Mouse (Mus musculus): ENCODE data around the gene Bcr. TPM values are rescaled to one million over a fixed set of nuclear protein-coding genes. Genes with fewer than 3 reads are reported as not detected.

The Bcr gene
- polyA plus RNA-seq, 1 experiment from 2014 or later, result 11.5 TPM

- WGBS, result 78% methylated on average over 11 of the region's 11 CpGs
- Histone ChIP-seq H3K4me1 (ENCODE audit: control insufficient read depth, insufficient read depth, low read depth, low read length) (peaks cover 15% of the 10 kb centered on the region), H3K9ac (ENCODE audit: low read depth, low read length) (no peak overlapping the region), H3K4me2 (ENCODE audit: low read length) (no peak overlapping the region), H3K27ac (ENCODE audit: low read depth, low read length) (no peak overlapping the region), H3K4me3 (ENCODE audit: low read length) (no peak overlapping the region), H3K36me3 (ENCODE audit: control insufficient read depth, insufficient read depth, low read length) (no peaks in the 10 kb centered on the region), H3K9me3 (ENCODE audit: control insufficient read depth, low read length) (no peaks in the 10 kb centered on the region), H3K27me3 (replicated peaks; ENCODE audit: control insufficient read depth, insufficient read depth, low read length) (no peaks in the 10 kb centered on the region)
- ATAC-seq, result no peak
These were observed 51.2 kb downstream of the Bcr start for GRCm38 (mm10) chr10:75111446-75112201.

DNA sequence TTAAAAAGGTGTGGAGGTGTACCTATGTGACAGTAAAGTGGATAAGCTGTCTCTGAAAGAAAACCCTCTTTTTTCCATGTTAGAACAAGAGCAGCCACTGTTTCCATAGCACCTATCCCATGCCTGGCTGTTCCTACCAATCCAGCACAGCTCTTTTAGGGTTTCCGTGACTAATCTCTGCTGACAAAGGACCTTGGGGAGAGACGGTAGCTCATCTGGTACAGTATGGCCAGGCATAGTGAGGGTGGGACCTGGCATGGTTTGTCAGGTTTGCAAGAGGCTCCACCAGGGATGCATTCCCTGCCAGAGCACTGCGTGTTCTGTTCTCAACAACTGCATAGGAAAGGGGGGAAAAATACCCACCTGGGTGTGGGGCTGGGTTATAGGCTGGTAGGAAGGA lies 52.0 kb downstream of the Bcr start:
- H3K9ac ChIP-seq (ENCODE audit: low read depth, low read length), result no peak overlapping the region
- no peaks in the 10 kb centered on the region for H3K36me3 ChIP-seq (ENCODE audit: control insufficient read depth, insufficient read depth, low read length)
- 34% methylated on average over 3 of the region's 3 CpGs for WGBS
- no peak overlapping the region for H3K4me2 ChIP-seq (ENCODE audit: low read length)
- no peak overlapping the region for H3K4me3 ChIP-seq (ENCODE audit: low read length)
- H3K27ac ChIP-seq (ENCODE audit: low read depth, low read length), result no peak overlapping the region
- peaks cover 15% of the 10 kb centered on the region for H3K4me1 ChIP-seq (ENCODE audit: control insufficient read depth, insufficient read depth, low read depth, low read length)
- H3K27me3 ChIP-seq (replicated peaks; ENCODE audit: control insufficient read depth, insufficient read depth, low read length), result no peaks in the 10 kb centered on the region
- no peaks in the 10 kb centered on the region for H3K9me3 ChIP-seq (ENCODE audit: control insufficient read depth, low read length)
- peak; percentile 30; the same call in 1 of the 2 replicates for ATAC-seq

- no peaks in the 10 kb centered on the region for H3K9me3 ChIP-seq (ENCODE audit: control insufficient read depth, low read length)
- no peak overlapping the region for H3K4me3 ChIP-seq (ENCODE audit: low read length)
- H3K27me3 ChIP-seq (replicated peaks; ENCODE audit: control insufficient read depth, insufficient read depth, low read length), result no peaks in the 10 kb centered on the region
- peaks cover 15% of the 10 kb centered on the region for H3K4me1 ChIP-seq (ENCODE audit: control insufficient read depth, insufficient read depth, low read depth, low read length)
- H3K27ac ChIP-seq (ENCODE audit: low read depth, low read length), result peak overlapping the region; percentile 11; the same call in 1 of the 2 replicates
- 62% methylated on average over 9 of the region's 9 CpGs for WGBS
- H3K4me2 ChIP-seq (ENCODE audit: low read length), result no peak overlapping the region
- ATAC-seq, result no peak
- no peaks in the 10 kb centered on the region for H3K36me3 ChIP-seq (ENCODE audit: control insufficient read depth, insufficient read depth, low read length)
- no peak overlapping the region for H3K9ac ChIP-seq (ENCODE audit: low read depth, low read length)
These were observed 53.2 kb downstream of the Bcr start for GRCm38 (mm10) chr10:75113620-75114019.

GRCm38 (mm10) chr10:75115240-75115639 lies 54.8 kb downstream of the Bcr start:
- WGBS, result 91% methylated on average over 5 of the region's 5 CpGs
- no peak overlapping the region for H3K4me2 ChIP-seq (ENCODE audit: low read length)
- H3K27me3 ChIP-seq (replicated peaks; ENCODE audit: control insufficient read depth, insufficient read depth, low read length), result no peaks in the 10 kb centered on the region
- ATAC-seq, result no peak
- no peaks in the 10 kb centered on the region for H3K36me3 ChIP-seq (ENCODE audit: control insufficient read depth, insufficient read depth, low read length)
- H3K27ac ChIP-seq (ENCODE audit: low read depth, low read length), result no peak overlapping the region
- no peak overlapping the region for H3K9ac ChIP-seq (ENCODE audit: low read depth, low read length)
- H3K9me3 ChIP-seq (ENCODE audit: control insufficient read depth, low read length), result no peaks in the 10 kb centered on the region
- H3K4me3 ChIP-seq (ENCODE audit: low read length), result no peak overlapping the region
- H3K4me1 ChIP-seq (ENCODE audit: control insufficient read depth, insufficient read depth, low read depth, low read length), result peaks cover 15% of the 10 kb centered on the region

GRCm38 (mm10) chr10:75116842-75117457 lies 56.6 kb downstream of the Bcr start:
- no peaks in the 10 kb centered on the region for H3K9me3 ChIP-seq (ENCODE audit: control insufficient read depth, low read length)
- no peaks in the 10 kb centered on the region for H3K36me3 ChIP-seq (ENCODE audit: control insufficient read depth, insufficient read depth, low read length)
- no peak for ATAC-seq
- peaks cover 20% of the 10 kb centered on the region for H3K4me1 ChIP-seq (ENCODE audit: control insufficient read depth, insufficient read depth, low read depth, low read length)
- no peak overlapping the region for H3K4me3 ChIP-seq (ENCODE audit: low read length)
- H3K4me2 ChIP-seq (ENCODE audit: low read length), result no peak overlapping the region
- no peak overlapping the region for H3K9ac ChIP-seq (ENCODE audit: low read depth, low read length)
- H3K27me3 ChIP-seq (replicated peaks; ENCODE audit: control insufficient read depth, insufficient read depth, low read length), result no peaks in the 10 kb centered on the region
- 68% methylated on average over 7 of the region's 7 CpGs for WGBS
- 0 out of 2 replicates have a peak overlapping the region, but pooled peaks have one; percentile 12 for H3K27ac ChIP-seq (ENCODE audit: low read depth, low read length)

DNA sequence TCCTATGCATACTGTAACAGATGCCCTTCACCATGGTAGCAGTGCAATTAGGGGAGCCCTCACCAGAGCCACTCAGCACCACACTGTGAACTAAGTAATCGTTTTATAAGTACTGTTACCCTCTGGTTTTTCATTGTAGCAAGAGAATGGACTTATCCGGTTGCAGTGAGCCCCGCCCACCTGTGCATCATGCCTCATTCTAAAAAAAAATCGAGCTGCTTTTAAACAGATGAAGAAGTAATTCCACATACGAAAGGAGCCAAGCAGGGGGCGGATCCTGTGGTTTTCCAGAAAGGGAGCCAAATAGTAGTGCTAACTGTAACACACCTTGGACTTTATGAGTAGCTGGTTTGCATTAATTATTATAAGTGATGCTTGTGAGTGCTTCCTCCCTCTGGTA lies 58.1 kb downstream of the Bcr start:
- no peaks in the 10 kb centered on the region for H3K36me3 ChIP-seq (ENCODE audit: control insufficient read depth, insufficient read depth, low read length)
- H3K4me3 ChIP-seq (ENCODE audit: low read length), result no peak overlapping the region
- H3K4me1 ChIP-seq (ENCODE audit: control insufficient read depth, insufficient read depth, low read depth, low read length), result peaks cover 17% of the 10 kb centered on the region
- H3K27me3 ChIP-seq (replicated peaks; ENCODE audit: control insufficient read depth, insufficient read depth, low read length), result no peaks in the 10 kb centered on the region
- no peak for ATAC-seq
- no peak overlapping the region for H3K9ac ChIP-seq (ENCODE audit: low read depth, low read length)
- no peak overlapping the region for H3K4me2 ChIP-seq (ENCODE audit: low read length)
- WGBS, result 81% methylated on average over 6 of the region's 6 CpGs
- no peak overlapping the region for H3K27ac ChIP-seq (ENCODE audit: low read depth, low read length)
- H3K9me3 ChIP-seq (ENCODE audit: control insufficient read depth, low read length), result no peaks in the 10 kb centered on the region

GRCm38 (mm10) chr10:75119396-75119795 lies 59.0 kb downstream of the Bcr start:
- Histone ChIP-seq H3K4me2 (ENCODE audit: low read length) (no peak overlapping the region), H3K9ac (ENCODE audit: low read depth, low read length) (no peak overlapping the region), H3K27ac (ENCODE audit: low read depth, low read length) (no peak overlapping the region), H3K4me1 (ENCODE audit: control insufficient read depth, insufficient read depth, low read depth, low read length) (peaks cover 14% of the 10 kb centered on the region), H3K9me3 (ENCODE audit: control insufficient read depth, low read length) (no peaks in the 10 kb centered on the region), H3K36me3 (ENCODE audit: control insufficient read depth, insufficient read depth, low read length) (no peaks in the 10 kb centered on the region), H3K4me3 (ENCODE audit: low read length) (no peak overlapping the region), H3K27me3 (replicated peaks; ENCODE audit: control insufficient read depth, insufficient read depth, low read length) (no peaks in the 10 kb centered on the region)
- 71% methylated on average over 3 of the region's 3 CpGs for WGBS
- no peak for ATAC-seq

- Histone ChIP-seq H3K27me3 (replicated peaks; ENCODE audit: control insufficient read depth, insufficient read depth, low read length) (no peaks in the 10 kb centered on the region), H3K27ac (ENCODE audit: low read depth, low read length) (no peak overlapping the region), H3K4me2 (ENCODE audit: low read length) (no peak overlapping the region), H3K9ac (ENCODE audit: low read depth, low read length) (no peak overlapping the region), H3K9me3 (ENCODE audit: control insufficient read depth, low read length) (no peaks in the 10 kb centered on the region), H3K4me1 (ENCODE audit: control insufficient read depth, insufficient read depth, low read depth, low read length) (peaks cover 14% of the 10 kb centered on the region), H3K36me3 (ENCODE audit: control insufficient read depth, insufficient read depth, low read length) (0 out of 2 replicates have a peak, but pooled peaks cover under 1% of the 10 kb centered on the region), H3K4me3 (ENCODE audit: low read length) (no peak overlapping the region)
- ATAC-seq, result no peak
- 86% methylated on average over 5 of the region's 5 CpGs for WGBS
These were observed 59.8 kb downstream of the Bcr start for GRCm38 (mm10) chr10:75120176-75120575.

- Histone ChIP-seq H3K27ac (ENCODE audit: low read depth, low read length) (no peak overlapping the region), H3K27me3 (replicated peaks; ENCODE audit: control insufficient read depth, insufficient read depth, low read length) (no peaks in the 10 kb centered on the region), H3K4me3 (ENCODE audit: low read length) (no peak overlapping the region), H3K36me3 (ENCODE audit: control insufficient read depth, insufficient read depth, low read length) (0 out of 2 replicates have a peak, but pooled peaks cover 6% of the 10 kb centered on the region), H3K4me2 (ENCODE audit: low read length) (no peak overlapping the region), H3K9ac (ENCODE audit: low read depth, low read length) (no peak overlapping the region), H3K4me1 (ENCODE audit: control insufficient read depth, insufficient read depth, low read depth, low read length) (peaks cover 14% of the 10 kb centered on the region), H3K9me3 (ENCODE audit: control insufficient read depth, low read length) (no peaks in the 10 kb centered on the region)
- 40% methylated on average over 5 of the region's 5 CpGs for WGBS
- ATAC-seq, result peak; percentile 75
These were observed 60.6 kb downstream of the Bcr start for GRCm38 (mm10) chr10:75121028-75121427.
